Mouse (Mus musculus) small intestine, adult 2 months (tissue): ENCODE data around the gene Ttc28.

Experiments used
- CTCF ChIP-seq: fragments of 200-500 bp; IDR thresholded peaks from 2 replicates; pipeline ENCODE4 v1.5.1; 2012; ENCODE audit warnings: low read depth, mild to moderate bottlenecking, control low read depth, inconsistent platforms, low read length, moderate library complexity, mixed read lengths; ENCODE audit not compliant: insufficient replicate concordance, insufficient read length; ENCODE audit errors: extremely low read depth
- POLR2A ChIP-seq: fragments of 200-500 bp; IDR thresholded peaks from 2 replicates; pipeline ENCODE4 v1.6.1; 2012; ENCODE audit warnings: low read depth, mild to moderate bottlenecking, control low read depth, inconsistent platforms, low read length, moderate library complexity

- TF ChIP-seq CTCF (no peak), POLR2A (no peak)
Measured at GRCm38 (mm10) chr5:110889945-110890344, 10.3 kb downstream of the Ttc28 start.
